Mouse (Mus musculus): ENCODE measurements at regions not wholly inside any gene's neighbourhood (a gene's known extent, or its start where the extent isn't known, plus 50 kb on each side); places are given as distances from the start of the nearest gene placed in this dataset.

DNA sequence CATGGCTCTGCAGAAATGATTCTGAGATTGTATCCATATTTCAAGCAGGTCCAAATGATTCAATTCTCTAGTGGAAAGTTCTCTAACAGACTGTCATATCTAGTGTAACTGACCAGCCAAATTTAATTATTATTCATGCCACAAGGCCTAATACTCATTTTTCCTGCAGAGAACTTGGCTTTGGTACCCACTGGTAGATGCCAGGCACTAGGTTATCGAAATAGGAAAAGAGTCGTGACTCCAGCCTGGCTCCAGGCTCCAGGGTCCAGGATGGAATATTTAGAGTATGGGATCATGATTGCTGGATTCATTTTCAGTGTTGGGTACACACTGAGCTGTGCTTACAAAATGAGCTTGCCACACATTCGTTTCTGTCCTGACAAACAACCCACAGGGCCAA, 452.4 kb upstream of the Got2 start:
- no peak for DNase-seq

DNA sequence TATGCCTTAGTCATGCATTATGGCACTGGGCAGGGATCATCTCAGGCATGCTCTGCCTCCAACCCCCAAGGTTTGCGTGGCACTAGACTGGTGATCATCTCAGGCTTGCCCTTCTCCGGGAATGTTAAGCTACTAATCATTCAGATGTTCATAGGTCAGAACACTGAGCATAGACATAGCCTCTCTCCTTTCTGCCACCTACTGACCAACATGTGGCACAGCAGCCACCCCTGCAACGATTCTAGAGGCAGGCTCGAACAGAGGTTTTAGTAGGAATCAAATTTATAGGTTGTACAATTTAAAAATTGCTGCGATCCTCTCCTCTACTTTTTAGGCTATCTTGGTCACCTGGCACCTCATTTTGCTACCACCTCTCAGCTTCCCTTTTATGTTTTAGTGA, 430.0 kb upstream of the Got2 start:
- peak; percentile 9 for DNase-seq

DNA sequence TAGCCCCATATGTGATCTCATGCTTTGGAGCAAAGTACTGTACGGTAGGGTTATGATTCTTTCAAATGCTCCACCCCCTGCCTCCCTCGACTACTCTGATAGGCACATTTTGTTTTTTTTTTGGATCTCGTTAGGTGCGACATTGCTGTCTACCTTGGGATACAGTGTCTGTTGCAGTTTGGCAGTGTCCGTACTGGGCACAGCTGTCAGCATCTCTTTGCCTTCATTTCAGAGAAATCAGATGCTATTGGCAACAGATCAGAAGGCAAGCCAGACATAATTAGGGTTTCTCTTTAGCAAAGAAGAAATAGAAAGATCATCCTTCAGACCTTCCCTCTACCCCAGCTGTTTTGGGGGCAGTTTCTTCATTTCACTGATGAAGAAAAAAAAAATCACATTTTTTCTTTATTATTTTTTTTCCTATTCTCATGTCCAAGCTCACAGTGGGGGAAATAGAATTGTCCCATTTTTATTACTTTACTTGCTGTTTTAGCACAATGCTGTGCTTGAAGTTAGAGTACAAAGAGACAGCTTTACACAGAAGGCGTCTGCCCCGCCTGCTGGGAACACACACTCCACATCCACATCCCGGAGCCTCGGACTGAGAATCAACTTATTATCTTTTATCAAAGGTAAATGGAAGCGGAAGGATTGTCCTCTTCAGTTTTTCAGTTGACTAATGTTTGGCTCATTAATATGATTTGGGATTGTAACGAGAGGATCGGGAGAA, 420.8 kb upstream of the Got2 start:
- no peak for DNase-seq

DNA sequence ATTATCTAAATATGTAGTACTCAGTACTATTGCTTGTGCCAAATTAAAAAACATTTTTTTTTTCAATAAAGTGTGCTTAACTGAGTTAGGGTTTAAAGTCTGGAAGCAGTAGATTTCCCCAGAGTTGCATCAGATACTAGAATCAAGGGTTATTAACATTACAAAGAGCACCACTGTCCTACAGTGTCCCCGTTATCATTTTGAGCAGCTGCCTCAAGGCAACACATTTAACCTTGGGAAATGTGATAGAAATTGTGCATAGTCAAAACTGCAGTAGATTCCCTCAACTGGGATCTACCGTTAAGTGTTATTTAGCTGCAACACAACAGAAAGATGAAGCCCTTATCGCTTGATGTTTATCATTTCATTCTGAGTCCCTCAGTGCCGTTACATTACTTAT, 408.3 kb upstream of the Got2 start:
- DNase-seq: no peak

DNA sequence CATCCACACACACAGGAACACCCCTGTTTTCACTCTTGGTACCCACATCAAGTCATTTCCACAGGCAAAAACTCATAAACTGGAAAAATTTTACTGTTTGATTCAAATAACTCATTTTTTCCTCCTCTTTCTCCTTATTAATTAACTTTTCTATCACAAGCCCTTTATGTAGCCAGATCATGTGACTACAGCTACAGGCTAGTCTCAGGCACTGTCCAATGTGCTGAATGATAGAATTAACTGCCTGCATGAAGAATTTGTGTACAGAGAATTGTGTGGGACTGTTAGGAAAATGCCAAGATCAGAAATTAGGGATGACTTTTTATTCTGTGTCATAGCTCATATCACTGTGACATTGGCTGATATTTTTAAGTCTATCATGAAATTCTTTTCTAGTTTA, 402.4 kb upstream of the Got2 start:
- no peak for DNase-seq

DNA sequence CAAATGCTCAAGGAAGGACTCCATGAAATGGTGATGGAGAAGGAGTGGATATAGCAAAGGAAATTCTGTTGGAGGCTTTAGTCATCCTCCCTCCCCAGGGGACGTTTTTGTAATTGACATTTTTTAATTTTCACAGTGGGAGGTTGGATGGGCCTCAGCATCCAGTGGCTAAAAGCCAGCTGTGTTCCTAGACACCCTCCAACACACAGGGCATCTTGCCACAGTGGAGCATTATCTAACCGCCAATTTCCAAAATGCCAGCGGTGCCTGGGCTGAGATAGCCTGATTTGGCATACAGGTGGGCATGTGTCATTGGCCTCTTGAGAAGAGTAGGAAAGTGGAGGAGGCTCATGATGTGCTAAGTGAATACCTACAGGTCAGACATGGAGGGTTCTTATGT, 401.2 kb upstream of the Got2 start:
- DNase-seq: no peak

DNA sequence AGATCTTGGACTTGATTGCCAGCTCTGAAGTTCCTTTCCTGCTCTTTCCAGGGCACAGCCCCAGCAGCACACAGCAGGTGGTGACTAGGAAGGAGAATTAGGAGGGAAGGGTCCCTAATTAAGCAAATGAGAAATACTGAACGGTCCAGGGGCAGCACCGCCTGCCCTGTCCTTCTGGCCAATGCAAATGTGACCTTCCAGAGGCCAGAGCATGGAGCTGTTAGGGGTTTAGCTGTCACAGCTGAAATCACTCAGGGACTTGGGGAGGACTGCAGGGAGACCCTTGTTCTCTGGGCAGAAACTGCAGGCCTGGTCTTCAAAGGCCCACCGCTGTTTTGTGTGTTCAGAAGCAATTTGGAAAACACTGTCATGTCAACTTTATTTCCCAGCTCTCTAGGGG, 400.2 kb upstream of the Got2 start:
- DNase-seq: no peak

DNA sequence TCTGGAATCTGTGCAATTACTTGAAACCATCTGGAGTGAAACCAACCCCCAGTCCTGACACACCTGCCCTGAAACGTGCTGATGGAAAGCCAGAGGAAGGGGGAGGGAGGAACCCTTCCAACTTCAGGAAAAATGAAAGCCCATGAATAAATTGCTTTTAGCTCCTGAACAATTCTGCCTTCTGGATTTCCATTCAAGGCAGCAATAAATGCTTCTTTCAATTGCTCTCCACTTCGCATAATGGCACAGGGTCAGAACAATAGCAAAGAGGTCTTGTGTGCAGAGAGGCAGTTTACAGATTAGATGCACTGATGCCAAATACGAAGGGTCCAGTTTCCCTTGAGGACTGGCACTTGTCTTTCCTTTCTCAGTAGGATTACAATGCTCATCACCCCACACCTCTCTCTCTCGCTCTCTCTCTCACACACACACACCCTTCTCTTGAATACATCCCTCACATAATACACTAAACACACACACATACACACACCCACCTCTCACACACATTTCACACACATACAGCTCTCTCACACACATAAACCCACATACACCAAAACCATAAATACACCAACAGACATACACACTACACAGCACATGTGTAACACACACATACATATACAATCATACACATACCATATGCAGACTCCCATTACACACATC, 389.3 kb upstream of the Got2 start:
- DNase-seq: no peak

DNA sequence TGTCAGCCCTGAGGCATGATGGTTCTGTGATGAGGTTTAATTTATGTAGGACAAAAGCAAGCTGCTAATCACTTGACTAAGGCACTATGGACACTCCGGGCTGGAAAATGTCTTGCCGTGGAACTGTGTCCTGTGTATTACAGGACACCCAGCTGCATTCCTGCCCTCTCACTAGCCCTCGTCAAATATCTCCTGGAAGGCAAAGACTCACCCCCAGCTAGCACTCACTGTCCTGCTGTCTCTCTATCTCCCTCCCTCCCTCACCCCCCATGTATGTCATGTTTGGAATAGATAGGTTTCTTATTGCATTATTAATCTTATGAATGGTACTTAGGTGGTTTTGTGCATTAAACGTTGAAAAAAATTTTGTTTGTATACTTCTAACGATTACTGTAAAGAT, 388.7 kb upstream of the Got2 start:
- DNase-seq: no peak

DNA sequence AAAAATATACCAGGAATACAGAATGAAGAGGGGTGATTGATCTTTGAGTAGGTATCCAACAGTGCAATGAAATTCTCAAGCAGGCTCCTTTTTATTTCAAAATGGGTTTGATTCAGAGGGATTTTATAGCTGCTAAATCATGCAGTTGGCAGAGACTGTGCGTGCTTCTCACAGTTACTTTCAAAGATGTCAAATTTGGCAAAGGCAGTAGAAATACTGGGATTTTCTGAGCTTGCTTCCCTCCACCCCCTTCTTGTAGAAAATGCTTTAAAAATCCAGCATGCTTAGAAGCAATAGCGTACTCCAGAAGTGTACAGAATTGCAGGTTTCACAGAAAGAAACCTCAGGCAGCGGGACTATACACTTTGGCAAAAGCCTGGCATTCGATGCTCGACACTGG, 367.9 kb upstream of the Got2 start:
- DNase-seq: no peak

DNA sequence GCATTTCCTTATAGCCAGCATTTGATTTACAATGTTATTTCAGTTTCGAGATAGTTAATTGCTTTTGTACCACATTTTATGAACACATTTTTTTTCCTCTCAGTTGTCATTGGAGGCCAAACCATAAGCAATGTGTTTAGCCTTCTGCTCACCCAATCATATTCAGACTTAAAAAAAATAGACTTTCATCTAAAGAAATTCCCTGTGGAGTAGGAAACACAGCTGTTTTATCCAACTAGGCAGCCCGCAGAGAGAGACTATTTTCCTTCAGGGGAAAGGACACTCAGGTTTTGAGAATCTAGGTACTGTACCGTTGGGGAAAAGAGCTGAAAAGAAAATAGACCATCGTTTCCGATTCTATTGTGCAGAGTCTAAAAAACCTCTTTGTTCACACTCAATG, 367.5 kb upstream of the Got2 start:
- DNase-seq: no peak

DNA sequence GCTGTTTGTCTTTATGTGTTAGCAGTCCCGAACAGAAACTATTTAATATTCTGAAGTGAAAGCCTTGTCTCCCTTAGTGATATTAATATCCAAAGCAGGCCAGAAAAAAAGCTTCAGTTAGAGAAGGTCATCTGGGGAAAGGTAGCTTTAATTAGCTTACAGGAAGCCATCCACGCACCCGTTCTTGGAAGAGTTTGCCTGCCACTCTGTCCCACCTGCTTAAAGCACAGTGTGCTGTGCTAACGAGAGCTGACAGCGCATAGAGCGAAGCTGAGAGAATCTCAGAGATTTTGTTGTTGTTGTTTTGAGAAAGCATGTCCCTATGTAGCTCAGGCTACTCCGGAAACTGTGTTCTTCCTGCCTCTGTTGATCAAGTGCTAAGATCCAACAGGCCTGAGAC, 357.7 kb upstream of the Got2 start:
- DNase-seq: no peak

DNA sequence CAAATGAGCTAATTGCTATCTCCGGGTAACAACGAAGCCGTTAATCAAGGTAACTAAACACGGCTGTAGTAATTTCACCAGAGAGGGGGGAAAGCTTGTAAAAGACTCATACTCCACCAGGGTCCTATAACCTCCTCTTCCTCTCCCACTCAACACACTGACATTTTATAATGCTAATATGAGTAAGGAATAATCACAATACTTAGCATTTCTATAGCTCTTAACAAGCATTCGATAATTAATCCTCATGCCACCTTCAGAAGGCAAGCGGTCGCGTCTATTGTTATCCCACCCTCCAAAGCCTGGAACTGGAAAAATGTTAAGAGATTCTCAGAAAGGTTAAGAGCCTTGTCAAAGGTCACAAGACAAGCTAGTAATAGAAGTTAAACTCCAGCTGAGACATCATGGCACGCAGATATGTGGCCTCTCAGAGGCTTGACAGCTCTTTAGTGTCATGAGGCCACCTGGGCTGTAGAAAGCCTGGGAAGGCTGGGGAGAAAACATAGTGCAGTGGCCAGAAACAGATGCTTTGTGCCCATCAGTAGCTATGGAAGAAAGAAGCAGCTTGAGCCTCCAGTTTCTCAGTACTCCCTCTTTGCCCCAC, 356.3 kb upstream of the Got2 start:
- no peak for DNase-seq

DNA sequence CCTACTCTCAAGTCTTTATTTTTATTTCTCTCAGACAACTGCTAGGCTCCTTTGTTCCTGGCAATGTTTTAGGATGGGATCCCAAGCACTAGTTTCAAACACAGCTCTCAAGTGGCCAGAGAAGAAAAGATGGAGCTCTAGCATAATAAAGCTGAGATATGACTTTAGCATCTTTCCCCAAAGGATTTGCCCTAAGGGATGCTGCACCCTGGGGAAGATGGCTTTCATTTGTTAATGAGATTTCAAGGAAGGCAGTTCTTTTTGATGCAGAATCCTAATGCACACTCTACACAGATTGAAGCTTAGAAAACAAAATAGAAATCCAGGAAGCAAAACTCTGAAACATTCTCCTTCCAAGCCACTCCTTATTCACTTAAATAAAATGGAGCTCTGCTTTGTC, 350.1 kb upstream of the Got2 start:
- DNase-seq: no peak

DNA sequence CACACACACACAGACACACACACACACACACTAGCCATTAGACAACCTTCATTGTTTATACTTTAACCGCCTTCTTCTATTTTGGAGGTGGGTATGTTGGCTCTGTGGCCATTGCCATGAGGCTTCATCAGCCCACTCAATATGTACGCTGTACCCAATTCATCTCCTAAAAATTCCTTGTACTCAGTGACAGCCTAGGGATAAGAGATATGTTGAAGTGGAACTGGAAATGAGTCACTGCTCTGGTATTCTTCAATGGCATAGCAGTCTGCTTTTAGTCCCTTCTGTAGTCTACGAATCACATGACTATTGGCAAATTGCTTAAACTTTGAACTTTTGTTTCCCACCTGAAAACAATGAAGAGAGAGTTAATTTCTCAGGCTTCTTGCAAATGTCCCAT, 349.6 kb upstream of the Got2 start:
- no peak for DNase-seq

DNA sequence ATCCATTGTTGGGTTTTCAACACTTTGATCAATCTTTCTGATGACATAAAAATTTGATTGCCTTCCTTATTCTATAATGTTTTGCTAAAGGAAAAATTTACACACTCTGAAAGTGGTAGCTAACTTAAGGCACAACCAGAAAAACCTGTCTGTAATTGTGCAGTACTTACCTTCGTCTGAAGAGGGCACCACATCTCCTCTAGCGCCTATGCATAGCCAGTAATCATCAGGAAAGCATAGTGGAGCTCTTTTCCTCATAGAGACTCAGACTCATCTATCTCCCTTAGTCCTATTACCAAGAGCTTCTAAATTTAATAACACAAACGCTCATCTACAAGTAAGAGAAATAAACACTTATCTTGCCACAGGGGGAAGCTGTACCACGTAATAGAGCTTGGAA, 342.1 kb upstream of the Got2 start:
- DNase-seq: no peak
